Comparison of ENCODE assay signal across 9 mouse cellular contexts in genomic region chr5:102373309-102373971, GRCm38 (mm10).
A peak's percentile ranks its signal among the peaks of the same experiment; 100 is the strongest.
DNase-seq lines count a peak whose midpoint lies in the region; ATAC-seq and TF ChIP-seq lines count a peak whose summit lies in the region.
"Had no signal": no experiment of that assay in that cellular context is flagged by ENCODE, and none has a peak within 500 bp of the region (broad histone marks: within the 10 kb centered on the region; RNA-seq: fewer than 3 reads in every experiment).

No protein-coding gene starts in this region.

- no peak overlapping the region for H3K9ac ChIP-seq in kidney, embryonic 14.5 days (ENCODE audit: low read depth, low read length)
- no peak overlapping the region for H3K9ac ChIP-seq in ES-E14 (ENCODE audit: insufficient read depth, low read depth, low read length, poor library complexity, severe bottlenecking)
- H3K9ac ChIP-seq in forebrain, embryonic 13.5 days: no peak overlapping the region
- no peak overlapping the region for H3K9ac ChIP-seq in limb, embryonic 14.5 days (ENCODE audit: low read depth, low read length, severe bottlenecking)
- H3K9ac ChIP-seq: heart, embryonic 13.5 days had no signal

- 68% methylated on average over 6 of the region's 6 CpGs for WGBS in kidney, embryonic 14.5 days
- 73% methylated on average over 6 of the region's 6 CpGs for WGBS in forebrain, embryonic 13.5 days
- WGBS in limb, embryonic 14.5 days: 48% methylated on average over 6 of the region's 6 CpGs
- WGBS in thymus, adult 2 months: 44% methylated on average over 6 of the region's 6 CpGs

- ATAC-seq in kidney, embryonic 14.5 days (ENCODE audit: low FRiP score, low TSS enrichment): peak; percentile 84
- peak; percentile 95 for ATAC-seq in forebrain, embryonic 13.5 days
- ATAC-seq in limb, embryonic 14.5 days (ENCODE audit: low FRiP score, low read depth): peak; percentile 94

- H3K4me2 ChIP-seq in kidney, embryonic 14.5 days (replicated peaks; ENCODE audit: low read depth, low read length): no peak overlapping the region
- H3K4me2 ChIP-seq in forebrain, embryonic 13.5 days: no peak overlapping the region
- H3K4me2 ChIP-seq in limb, embryonic 14.5 days (replicated peaks; ENCODE audit: low read depth, low read length, severe bottlenecking): peak overlapping the region; percentile 25; the same call in 1 of the 2 replicates
- H3K4me2 ChIP-seq: heart, embryonic 13.5 days had no signal

- DNase-seq in kidney, adult 18-20 months: no peak
- DNase-seq in ES-E14 (ENCODE audit: low read depth, low spot score): peak; percentile 30
- peak; percentile 82 for DNase-seq in limb, embryonic 14.5 days (ENCODE audit: low spot score)
- DNase-seq in thymus, adult 2 months: peak; percentile 31
- no peak for DNase-seq in ovary, postnatal 10 days (ENCODE audit: low spot score)
- DNase-seq in heart, postnatal 36 days: no peak

- no peaks in the 10 kb centered on the region for H3K9me3 ChIP-seq in kidney, embryonic 14.5 days (ENCODE audit: control insufficient read depth, low read length)
- H3K9me3 ChIP-seq in ES-E14 (ENCODE audit: control insufficient read depth, insufficient read depth, low read depth, low read length): no peaks in the 10 kb centered on the region
- H3K9me3 ChIP-seq in forebrain, embryonic 13.5 days (replicated peaks): no peaks in the 10 kb centered on the region
- no peaks in the 10 kb centered on the region for H3K9me3 ChIP-seq in limb, embryonic 14.5 days (ENCODE audit: control insufficient read depth, low read length)
- H3K9me3 ChIP-seq: heart, embryonic 13.5 days had no signal

- in situ Hi-C loops in ES-E14 (cut with MboI; ENCODE audit: low sequenced_read_pairs in 2 of 2, unreplicated experiment in 2 of 2): no loop called here

- intact Hi-C loops in heart, postnatal 36 days (cut with DNase I): no loop called here

- no peaks in the 10 kb centered on the region for H3K36me3 ChIP-seq in kidney, embryonic 14.5 days (ENCODE audit: control insufficient read depth, insufficient read depth, low read length)
- no peaks in the 10 kb centered on the region for H3K36me3 ChIP-seq in ES-E14 (ENCODE audit: control insufficient read depth, insufficient read depth, low read length, poor library complexity, severe bottlenecking)
- no peaks in the 10 kb centered on the region for H3K36me3 ChIP-seq in forebrain, embryonic 13.5 days (ENCODE audit: poor library complexity, severe bottlenecking)
- no peaks in the 10 kb centered on the region for H3K36me3 ChIP-seq in limb, embryonic 14.5 days (ENCODE audit: control insufficient read depth, insufficient read depth, low read length)
- no peaks in the 10 kb centered on the region for H3K36me3 ChIP-seq in thymus, adult 2 months (ENCODE audit: control insufficient read depth, insufficient read depth, low read length)
- H3K36me3 ChIP-seq: heart, embryonic 13.5 days had no signal

- TF ChIP-seq CTCF in thymus, adult 2 months (IDR thresholded peaks at IDR 0.05; ENCODE audit: borderline replicate concordance, control insufficient read depth, extremely low read depth, insufficient read depth, low read length, poor library complexity): no peak

- H3K27ac ChIP-seq in kidney, embryonic 14.5 days (ENCODE audit: low read depth, low read length): no peak overlapping the region
- no peak overlapping the region for H3K27ac ChIP-seq in ES-E14 (ENCODE audit: insufficient read depth, low read depth, low read length, poor library complexity, severe bottlenecking)
- H3K27ac ChIP-seq in forebrain, embryonic 13.5 days: no peak overlapping the region
- H3K27ac ChIP-seq in limb, embryonic 14.5 days (replicated peaks; ENCODE audit: low read depth, low read length): no peak overlapping the region
- H3K27ac ChIP-seq in thymus, adult 2 months (ENCODE audit: control insufficient read depth, insufficient read depth, low read length): peak overlapping the region; percentile 29; the same call in 1 of the 2 replicates
- H3K27ac ChIP-seq: heart, embryonic 13.5 days had no signal

- no peaks in the 10 kb centered on the region for H3K4me1 ChIP-seq in kidney, embryonic 14.5 days (ENCODE audit: control insufficient read depth, insufficient read depth, low read length)
- no peaks in the 10 kb centered on the region for H3K4me1 ChIP-seq in ES-E14 (ENCODE audit: control insufficient read depth in 2 of 2, insufficient read depth in 2 of 2, low read length in 2 of 2, poor library complexity in 1 of 2)
- H3K4me1 ChIP-seq in forebrain, embryonic 13.5 days: peaks cover 5% of the 10 kb centered on the region
- 0 out of 2 replicates have a peak, but pooled peaks cover 3% of the 10 kb centered on the region for H3K4me1 ChIP-seq in limb, embryonic 14.5 days (ENCODE audit: control insufficient read depth, insufficient read depth, low read length)
- no peaks in the 10 kb centered on the region for H3K4me1 ChIP-seq in thymus, adult 2 months (replicated peaks; ENCODE audit: control insufficient read depth, insufficient read depth, low read length)
- H3K4me1 ChIP-seq: heart, embryonic 13.5 days had no signal

- H3K4me3 ChIP-seq in kidney, embryonic 14.5 days (ENCODE audit: low read length): no peak overlapping the region; the same call in 1 of the 2 replicates
- no peak overlapping the region for H3K4me3 ChIP-seq in ES-E14 (ENCODE audit: insufficient read depth in 1 of 2, low read depth in 1 of 2, low read length in 2 of 2, poor library complexity in 1 of 2, severe bottlenecking in 1 of 2)
- H3K4me3 ChIP-seq in forebrain, embryonic 13.5 days: no peak overlapping the region
- H3K4me3 ChIP-seq in limb, embryonic 14.5 days (replicated peaks; ENCODE audit: low read length): no peak overlapping the region; the same call in 1 of the 2 replicates
- no peak overlapping the region for H3K4me3 ChIP-seq in thymus, adult 2 months (ENCODE audit: control insufficient read depth, insufficient read depth, low read length)
- H3K4me3 ChIP-seq: heart, embryonic 13.5 days had no signal

- TF ChIP-seq POLR2A in limb, embryonic 14.5 days (IDR thresholded peaks at IDR 0.05; ENCODE audit: borderline replicate concordance, extremely low read depth, insufficient read depth, insufficient read length): no peak
- no peak for TF ChIP-seq POLR2A in thymus, adult 2 months (IDR thresholded peaks at IDR 0.05; ENCODE audit: control insufficient read depth, extremely low read depth, insufficient read depth, low read length, poor library complexity)

- no peaks in the 10 kb centered on the region for H3K27me3 ChIP-seq in kidney, embryonic 14.5 days (ENCODE audit: control insufficient read depth, insufficient read depth, low read length)
- H3K27me3 ChIP-seq in forebrain, embryonic 13.5 days: no peaks in the 10 kb centered on the region
- H3K27me3 ChIP-seq in limb, embryonic 14.5 days (ENCODE audit: control insufficient read depth, insufficient read depth, low read length): no peaks in the 10 kb centered on the region
- no peaks in the 10 kb centered on the region for H3K27me3 ChIP-seq in thymus, adult 2 months (ENCODE audit: control insufficient read depth, insufficient read depth, low read length)
- H3K27me3 ChIP-seq: heart, embryonic 13.5 days had no signal

TF ChIP-seq in ES-E14, 5 proteins besides CTCF, POLR2A, EP300 and RAD21:
- TF ChIP-seq ZNF384 (IDR thresholded peaks at IDR 0.05; ENCODE audit: low read depth, low read length) (no peak), MAFK (IDR thresholded peaks at IDR 0.05; ENCODE audit: insufficient read depth, low read depth, low read length) (no peak), ZC3H11A (IDR thresholded peaks at IDR 0.05; ENCODE audit: borderline replicate concordance, low read depth, low read length) (no peak), HCFC1 (IDR thresholded peaks at IDR 0.05; ENCODE audit: borderline replicate concordance, insufficient read depth, low read length) (peak; percentile 95), CHD2 (IDR thresholded peaks at IDR 0.05; ENCODE audit: low read depth, low read length) (peak; percentile 58; the same call in 1 of the 2 replicates)

Comparison
In these comparisons a context has a peak if more than half of its experiments do, and no peak if none do; other contexts are left out.
1. DNase-seq: peak in ES-E14 (single experiment), limb, embryonic 14.5 days (single experiment) and thymus, adult 2 months (single experiment); none in kidney, adult 18-20 months (single experiment), ovary, postnatal 10 days (single experiment) and heart, postnatal 36 days (0 of 2).
2. Peak in every context shown above with its lines, with median percentiles within 50 percentile points of each other: ATAC-seq.